ENCODE assay signal across 8 mouse cellular contexts in genomic region chr2:104493951-104494800, GRCm38 (mm10). TPM values are rescaled to one million over a fixed set of nuclear protein-coding genes. Genes with fewer than 3 reads are reported as not detected.
DNase-seq lines count a peak whose midpoint lies in the region; ATAC-seq lines count a peak whose summit lies in the region.

Hipk3 (minus strand) TSS chr2:104494446.

- peak within 1 kb of the TSS; percentile 73 for H3K4me3 ChIP-seq in heart, embryonic 13.5 days
- H3K4me3 ChIP-seq in liver, embryonic 13.5 days (replicated peaks), result peak within 1 kb of the TSS; percentile 92
- peak within 1 kb of the TSS; percentile 73 for H3K4me3 ChIP-seq in stomach, embryonic 16.5 days (replicated peaks; ENCODE audit: low read length)

- ATAC-seq in erythroid progenitor cell, adult 5-6 weeks (replicated peaks; ENCODE audit: low FRiP score, poor library complexity, severe bottlenecking), result peak; percentile 85
- peak; percentile 83 for ATAC-seq in heart, embryonic 13.5 days (ENCODE audit: extremely low read depth, insufficient number of reproducible peaks, low FRiP score, low TSS enrichment)
- ATAC-seq in liver, embryonic 13.5 days (ENCODE audit: low read depth), result peak; percentile 88
- peak; percentile 93 for ATAC-seq in stomach, embryonic 16.5 days (ENCODE audit: insufficient read depth, low FRiP score)

- peak within 1 kb of the TSS; percentile 100 for H3K9ac ChIP-seq in heart, embryonic 13.5 days
- peak within 1 kb of the TSS; percentile 99 for H3K9ac ChIP-seq in liver, embryonic 13.5 days
- peak within 1 kb of the TSS; percentile 98 for H3K9ac ChIP-seq in stomach, embryonic 16.5 days (ENCODE audit: low read length)

- peak within 1 kb of the TSS; percentile 81 for H3K4me2 ChIP-seq in heart, embryonic 13.5 days
- peak within 1 kb of the TSS; percentile 90 for H3K4me2 ChIP-seq in liver, embryonic 13.5 days
- H3K4me2 ChIP-seq in stomach, embryonic 16.5 days (ENCODE audit: low read depth, low read length), result peak within 1 kb of the TSS; percentile 73

- H3K9me3 ChIP-seq in heart, embryonic 13.5 days, result no peaks in the 10 kb centered on the region
- no peaks in the 10 kb centered on the region for H3K9me3 ChIP-seq in liver, embryonic 13.5 days (replicated peaks)
- no peaks in the 10 kb centered on the region for H3K9me3 ChIP-seq in stomach, embryonic 16.5 days (replicated peaks; ENCODE audit: control insufficient read depth, low read length)

- peak; percentile 84 for DNase-seq in CD4-positive helper T cell, adult 2 months (ENCODE audit: low read depth, low spot score)
- peak; percentile 54 for DNase-seq in brain, embryonic 18.5 days (ENCODE audit: low read depth, low spot score)
- peak; percentile 92 for DNase-seq in kidney, postnatal 14 days
- peak; percentile 71 for DNase-seq in liver, embryonic 13.5 days
- DNase-seq in neural tube, embryonic 10.5 days (ENCODE audit: extremely low spot score, low spot score), result peak; percentile 86

- no peaks in the 10 kb centered on the region for H3K27me3 ChIP-seq in heart, embryonic 13.5 days (replicated peaks)
- no peaks in the 10 kb centered on the region for H3K27me3 ChIP-seq in liver, embryonic 13.5 days
- H3K27me3 ChIP-seq in stomach, embryonic 16.5 days (ENCODE audit: control insufficient read depth, insufficient read depth, low read length), result no peaks in the 10 kb centered on the region

- H3K36me3 ChIP-seq in heart, embryonic 13.5 days, result no peaks in the 10 kb centered on the region
- H3K36me3 ChIP-seq in liver, embryonic 13.5 days, result no peaks in the 10 kb centered on the region
- H3K36me3 ChIP-seq in stomach, embryonic 16.5 days (ENCODE audit: control insufficient read depth, insufficient read depth, low read length), result no peaks in the 10 kb centered on the region

- H3K27ac ChIP-seq in heart, embryonic 13.5 days (replicated peaks), result peak within 1 kb of the TSS; percentile 100
- H3K27ac ChIP-seq in liver, embryonic 13.5 days, result peak within 1 kb of the TSS; percentile 96
- H3K27ac ChIP-seq in stomach, embryonic 16.5 days (ENCODE audit: low read length), result peak within 1 kb of the TSS; percentile 99

- under 1% methylated on average over 95 of the region's 98 CpGs for WGBS in heart, embryonic 13.5 days
- under 1% methylated on average over 93 of the region's 98 CpGs for WGBS in liver, embryonic 13.5 days (ENCODE audit: insufficient replicate concordance)
- WGBS in stomach, embryonic 16.5 days, result under 1% methylated on average over 76 of the region's 98 CpGs

- H3K4me1 ChIP-seq in heart, embryonic 13.5 days, result peaks cover 60% of the 10 kb centered on the region
- peaks cover 37% of the 10 kb centered on the region for H3K4me1 ChIP-seq in liver, embryonic 13.5 days (replicated peaks)
- H3K4me1 ChIP-seq in stomach, embryonic 16.5 days (ENCODE audit: control insufficient read depth, insufficient read depth, low read length), result peaks cover 27% of the 10 kb centered on the region

RNA-seq across cellular contexts. Expression of gene Hipk3, which starts in this region (rescaled TPM):
- 18.0 and 25.9 TPM in 2 replicates for total RNA-seq in erythroid progenitor cell, adult 5-6 weeks (2015; ENCODE audit: low replicate concordance)
- 13.8 and 18.4 TPM in 2 replicates for total RNA-seq in erythroid progenitor cell, adult 5-6 weeks (2017; ENCODE audit: low replicate concordance)
- 29.9 and 30.6 TPM in 2 replicates for polyA plus RNA-seq in heart, embryonic 13.5 days (2015; fragmentation: Nextera tagmentation; extraction: Ambion mirVana)
- polyA plus RNA-seq in liver, embryonic 13.5 days (2015; fragmentation: Nextera tagmentation; extraction: Ambion mirVana), result 5.3 and 7.5 TPM in 2 replicates
- polyA plus RNA-seq in stomach, embryonic 16.5 days (2015; fragmentation: Nextera tagmentation; extraction: Ambion mirVana), result 12.8 and 14.3 TPM in 2 replicates

Comparison
In these comparisons a context has a peak if more than half of its experiments do, and no peak if none do; other contexts are left out.
1. Peak in every context shown above with its lines: DNase-seq, ATAC-seq, H3K4me3 ChIP-seq and H3K27ac ChIP-seq.